Mouse (Mus musculus) adrenal gland, adult 2 months (tissue): Measurements from ENCODE around the gene Frmd4a. TPM values are rescaled to one million over a fixed set of nuclear protein-coding genes. Genes with fewer than 3 reads are reported as not detected.

Experiments used
- DNase-seq: peaks from one replicate; pipeline ENCODE4 v3.0.0; 2021
- polyA plus RNA-seq: library from polyadenylated mRNA; depleted of rRNA; stranded (reverse); fragments of >200 nt; gene quantifications from 2 replicates; pipeline ENCODE4 v1.2.3, GENCODE M21; 2012
- total RNA-seq, 2 experiments: library from RNA; stranded (reverse); gene quantifications; 2 replicates each; pipeline ENCODE4 v1.2.3; 2021

Frmd4a gene
- total and polyA plus RNA-seq, 3 experiments: 9.8 to 15.8 (median 11.4) TPM

- peak; percentile 52 for DNase-seq
Observed at GRCm38 (mm10) chr2:4490845-4491244, 473.3 kb downstream of the Frmd4a start.

- peak; percentile 79 for DNase-seq
Observed at GRCm38 (mm10) chr2:4492485-4493481, 475.3 kb downstream of the Frmd4a start.

GRCm38 (mm10) chr2:4494478-4494877 is 477.0 kb downstream of the Frmd4a start:
- no peak for DNase-seq

GRCm38 (mm10) chr2:4499257-4499656 is 481.7 kb downstream of the Frmd4a start:
- peak; percentile 47 for DNase-seq

GRCm38 (mm10) chr2:4499916-4500315 is 482.4 kb downstream of the Frmd4a start:
- DNase-seq: no peak

- DNase-seq: peak; percentile 67
Observed at GRCm38 (mm10) chr2:4501257-4502027, 483.9 kb downstream of the Frmd4a start.

- peak; percentile 83 for DNase-seq
Observed at GRCm38 (mm10) chr2:4504413-4504812, 486.9 kb downstream of the Frmd4a start.

- no peak for DNase-seq
Observed at GRCm38 (mm10) chr2:4505695-4506094, 488.2 kb downstream of the Frmd4a start.

- DNase-seq: no peak
Observed at GRCm38 (mm10) chr2:4506659-4507058, 489.1 kb downstream of the Frmd4a start.

GRCm38 (mm10) chr2:4507887-4508615 is 490.5 kb downstream of the Frmd4a start:
- DNase-seq: no peak

- no peak for DNase-seq
Observed at GRCm38 (mm10) chr2:4508959-4509615, 491.6 kb downstream of the Frmd4a start.

GRCm38 (mm10) chr2:4509739-4510138 is 492.2 kb downstream of the Frmd4a start:
- DNase-seq: no peak

GRCm38 (mm10) chr2:4510208-4511079 is 492.9 kb downstream of the Frmd4a start:
- no peak for DNase-seq

- no peak for DNase-seq
Observed at GRCm38 (mm10) chr2:4511080-4511386, 493.5 kb downstream of the Frmd4a start.

GRCm38 (mm10) chr2:4512607-4513006 is 495.1 kb downstream of the Frmd4a start:
- DNase-seq: no peak

- DNase-seq: no peak
Observed at GRCm38 (mm10) chr2:4515910-4516309, 498.4 kb downstream of the Frmd4a start.

- DNase-seq: peak; percentile 46
Observed at GRCm38 (mm10) chr2:4516819-4517552, 499.5 kb downstream of the Frmd4a start.

- peak; percentile 68 for DNase-seq
Observed at GRCm38 (mm10) chr2:4517553-4518125, 500.1 kb downstream of the Frmd4a start.

GRCm38 (mm10) chr2:4518549-4518948 is 501.0 kb downstream of the Frmd4a start:
- no peak for DNase-seq
